Mouse (Mus musculus) E14TG2a.4 (cell line): ENCODE measurements around the gene 2310039H08Rik.

Experiments
- H3K27me3 ChIP-seq: 2 replicates; pipeline ENCODE4 v1.6.1; 2014; ENCODE audit warnings: low read length, control low read depth; ENCODE audit not compliant: insufficient read depth
- H3K36me3 ChIP-seq: 2 replicates; pipeline ENCODE4 v1.6.1; 2014; ENCODE audit warnings: low read length, control low read depth; ENCODE audit not compliant: insufficient read depth
- H3K4me1 ChIP-seq: replicated peaks from 2 replicates; pipeline ENCODE4 v1.6.1; 2014; ENCODE audit warnings: low read depth, low read length, control low read depth
- H3K4me3 ChIP-seq: replicated peaks from 2 replicates; pipeline ENCODE4 v1.5.1; 2014; ENCODE audit warnings: mild to moderate bottlenecking, low read length
- H3K9me3 ChIP-seq: 2 replicates; pipeline ENCODE4 v1.6.1; 2014; ENCODE audit warnings: low read length, control low read depth
- CTCF ChIP-seq: conservative IDR thresholded peaks from 2 replicates; pipeline ENCODE4 v1.5.1; 2014; ENCODE audit warnings: low read length
- NANOG ChIP-seq: IDR thresholded peaks from 2 replicates; pipeline ENCODE4 v1.6.1; 2014; ENCODE audit warnings: borderline replicate concordance, low read length, mixed read lengths
- POU5F1 ChIP-seq: IDR thresholded peaks from 2 replicates; pipeline ENCODE4 v1.6.1; 2014; ENCODE audit warnings: low read length, borderline replicate concordance

Gene 2310039H08Rik

GRCm38 (mm10) chr17:46772404-46773277, at the start of gene 2310039H08Rik:
Gene 2310039H08Rik, plus strand, starts transcription at chr17:46772635.
- Histone ChIP-seq H3K27me3 (peaks cover 5% of the 10 kb centered on the region; the same call in 1 of the 2 replicates), H3K36me3 (peaks cover 38% of the 10 kb centered on the region), H3K9me3 (no peaks in the 10 kb centered on the region), H3K4me1 (peaks cover 59% of the 10 kb centered on the region), H3K4me3 (peak within 1 kb of the TSS; percentile 98)
- TF ChIP-seq POU5F1, result no peak
- no peak for TF ChIP-seq NANOG
- no peak for TF ChIP-seq CTCF

GRCm38 (mm10) chr17:46724477-46725084, 47.9 kb upstream of the 2310039H08Rik start:
- H3K4me1 ChIP-seq, result peaks cover 49% of the 10 kb centered on the region
- H3K27me3 ChIP-seq, result peaks cover 13% of the 10 kb centered on the region
- peaks cover 32% of the 10 kb centered on the region for H3K36me3 ChIP-seq
- H3K4me3 ChIP-seq, result no peak overlapping the region
- TF ChIP-seq CTCF, result no peak
- no peak for TF ChIP-seq POU5F1
- TF ChIP-seq NANOG, result no peak
- no peaks in the 10 kb centered on the region for H3K9me3 ChIP-seq

GRCm38 (mm10) chr17:46725273-46725672, 47.2 kb upstream of the 2310039H08Rik start:
- Histone ChIP-seq H3K4me3 (peak overlapping the region; percentile 46), H3K36me3 (peaks cover 32% of the 10 kb centered on the region), H3K4me1 (peaks cover 49% of the 10 kb centered on the region), H3K27me3 (peaks cover 18% of the 10 kb centered on the region), H3K9me3 (no peaks in the 10 kb centered on the region)
- TF ChIP-seq NANOG, result no peak
- TF ChIP-seq CTCF, result peak; percentile 62

- Histone ChIP-seq H3K36me3 (peaks cover 30% of the 10 kb centered on the region), H3K9me3 (no peaks in the 10 kb centered on the region), H3K27me3 (peaks cover 21% of the 10 kb centered on the region), H3K4me1 (peaks cover 43% of the 10 kb centered on the region), H3K4me3 (no peak overlapping the region)
- TF ChIP-seq POU5F1 (no peak), CTCF (no peak), NANOG (no peak)
Observed at GRCm38 (mm10) chr17:46725731-46726645, 46.4 kb upstream of the 2310039H08Rik start.

- H3K4me3 ChIP-seq, result no peak overlapping the region
- no peaks in the 10 kb centered on the region for H3K9me3 ChIP-seq
- peaks cover 21% of the 10 kb centered on the region for H3K27me3 ChIP-seq
- H3K36me3 ChIP-seq, result peaks cover 17% of the 10 kb centered on the region
- TF ChIP-seq POU5F1 (no peak), NANOG (no peak), CTCF (no peak)
- peaks cover 43% of the 10 kb centered on the region for H3K4me1 ChIP-seq
Observed at GRCm38 (mm10) chr17:46727271-46727670, 45.2 kb upstream of the 2310039H08Rik start.

GRCm38 (mm10) chr17:46728021-46728420, 44.4 kb upstream of the 2310039H08Rik start:
- H3K36me3 ChIP-seq, result peaks cover 12% of the 10 kb centered on the region
- H3K27me3 ChIP-seq, result peaks cover 21% of the 10 kb centered on the region
- H3K4me1 ChIP-seq, result peaks cover 43% of the 10 kb centered on the region
- no peak overlapping the region for H3K4me3 ChIP-seq
- no peaks in the 10 kb centered on the region for H3K9me3 ChIP-seq
- peak; percentile 81 for TF ChIP-seq CTCF
- no peak for TF ChIP-seq NANOG

GRCm38 (mm10) chr17:46728496-46728895, 43.9 kb upstream of the 2310039H08Rik start:
- peaks cover 8% of the 10 kb centered on the region for H3K36me3 ChIP-seq
- H3K27me3 ChIP-seq, result peaks cover 21% of the 10 kb centered on the region
- H3K4me3 ChIP-seq, result peak overlapping the region; percentile 83
- no peaks in the 10 kb centered on the region for H3K9me3 ChIP-seq
- TF ChIP-seq POU5F1 (no peak), NANOG (no peak), CTCF (no peak)
- H3K4me1 ChIP-seq, result peaks cover 43% of the 10 kb centered on the region

GRCm38 (mm10) chr17:46728904-46729318, 43.5 kb upstream of the 2310039H08Rik start, which contains the start of gene Gnmt:
Gene Gnmt, minus strand, starts transcription at chr17:46729168.
- Histone ChIP-seq H3K4me3 (peak within 1 kb of the TSS; percentile 83), H3K4me1 (peaks cover 43% of the 10 kb centered on the region), H3K9me3 (no peaks in the 10 kb centered on the region), H3K36me3 (peaks cover 6% of the 10 kb centered on the region), H3K27me3 (peaks cover 21% of the 10 kb centered on the region)
- TF ChIP-seq NANOG (no peak), POU5F1 (no peak), CTCF (no peak)
